Mouse (Mus musculus) kidney, embryonic 15.5 days (tissue): Measurements from ENCODE around the gene Olfr847. TPM values are rescaled to one million over a fixed set of nuclear protein-coding genes. Genes with fewer than 3 reads are reported as not detected.

ENCODE experiments used
- ATAC-seq: fragments of 200-750 bp; cut with Nextera tagmentation; replicated peaks from 2 replicates; pipeline ENCODE4 v1.8.0; 2017; ENCODE audit warnings: moderate TSS enrichment; ENCODE audit not compliant: low FRiP score
- H3K27ac ChIP-seq: fragments of 300-500 bp; sonication (generic); 2 replicates; pipeline ENCODE4 v1.5.1; 2015; ENCODE audit warnings: mild to moderate bottlenecking, inconsistent platforms
- H3K27me3 ChIP-seq: fragments of 300-500 bp; sonication (generic); 2 replicates; pipeline ENCODE4 v1.6.1; 2015; ENCODE audit warnings: inconsistent platforms
- H3K36me3 ChIP-seq: fragments of 300-500 bp; sonication (generic); 2 replicates; pipeline ENCODE4 v1.6.1; 2015; ENCODE audit warnings: inconsistent platforms
- H3K4me1 ChIP-seq: fragments of 300-500 bp; sonication (generic); 2 replicates; pipeline ENCODE4 v1.6.1; 2015; ENCODE audit warnings: inconsistent platforms
- H3K4me2 ChIP-seq: fragments of 300-500 bp; sonication (generic); 2 replicates; pipeline ENCODE4 v1.6.1; 2015; ENCODE audit warnings: moderate library complexity, mild to moderate bottlenecking, inconsistent platforms
- H3K4me3 ChIP-seq: fragments of 300-500 bp; sonication (generic); replicated peaks from 2 replicates; pipeline ENCODE4 v1.5.1; 2015; ENCODE audit warnings: mild to moderate bottlenecking, inconsistent platforms
- H3K9ac ChIP-seq: fragments of 300-500 bp; sonication (generic); 2 replicates; pipeline ENCODE4 v1.6.1; 2015; ENCODE audit warnings: mild to moderate bottlenecking, inconsistent platforms
- H3K9me3 ChIP-seq: fragments of 300-500 bp; sonication (generic); replicated peaks from 2 replicates; pipeline ENCODE4 v1.6.1; 2016; ENCODE audit warnings: inconsistent platforms
- WGBS: fragments of 180-500 bp; shearing (Covaris S2); methylation state at CpG from one replicate; pipeline ENCODE4 v1.1.7; 2015; ENCODE audit warnings: mixed read lengths; 5-methylcytosine and 5-hydroxymethylcytosine counted together
- polyA plus RNA-seq: library from polyadenylated mRNA; unstranded; fragments of >200 nt; fragmentation: Nextera tagmentation; extraction: Ambion mirVana; gene quantifications from 2 replicates; pipeline ENCODE4 v1.2.1, GENCODE M21; 2015

Olfr847 gene
- not detected in 2 replicates for polyA plus RNA-seq

- Histone ChIP-seq H3K4me3 (no peak within 1 kb of the TSS), H3K4me2 (no peak within 1 kb of the TSS), H3K4me1 (no peaks in the 10 kb centered on the region), H3K9me3 (no peaks in the 10 kb centered on the region), H3K27me3 (no peaks in the 10 kb centered on the region), H3K27ac (no peak within 1 kb of the TSS), H3K9ac (no peak within 1 kb of the TSS), H3K36me3 (no peaks in the 10 kb centered on the region)
- WGBS = 66% methylated on average over 1 of the region's 1 CpGs
- no peak for ATAC-seq
These were observed at the start of gene Olfr847 for GRCm38 (mm10) chr9:19378569-19378968. Gene Olfr847, minus strand, starts transcription at chr9:19378669.

- Histone ChIP-seq H3K27me3 (no peaks in the 10 kb centered on the region), H3K9me3 (no peaks in the 10 kb centered on the region), H3K4me1 (no peaks in the 10 kb centered on the region), H3K27ac (no peak within 1 kb of the TSS), H3K4me3 (no peak within 1 kb of the TSS), H3K4me2 (no peak within 1 kb of the TSS), H3K36me3 (no peaks in the 10 kb centered on the region), H3K9ac (no peak within 1 kb of the TSS)
- no peak for ATAC-seq
- 50% methylated on average over 1 of the region's 1 CpGs for WGBS
These were observed 14.6 kb downstream of the Olfr847 start, which contains the start of gene Olfr846 for GRCm38 (mm10) chr9:19363905-19364304. Gene Olfr846, minus strand, starts transcription at chr9:19364005.

- Histone ChIP-seq H3K4me2 (no peak within 1 kb of the TSS), H3K36me3 (no peaks in the 10 kb centered on the region), H3K9me3 (no peaks in the 10 kb centered on the region), H3K4me3 (no peak within 1 kb of the TSS), H3K27ac (no peak within 1 kb of the TSS), H3K9ac (no peak within 1 kb of the TSS), H3K4me1 (no peaks in the 10 kb centered on the region), H3K27me3 (no peaks in the 10 kb centered on the region)
- ATAC-seq = no peak
- 68% methylated on average over 1 of the region's 1 CpGs for WGBS
These were observed 42.3 kb downstream of the Olfr847 start, which contains the start of gene Olfr845 for GRCm38 (mm10) chr9:19336157-19336556. Gene Olfr845, plus strand, starts transcription at chr9:19336457.

Other genes starting within 250 kb of the Olfr847 start
- not detected in 2 replicates for gene Olfr837, start 242.4 kb downstream of the Olfr847 start, polyA plus RNA-seq
- gene Olfr839-ps1, start 201.4 kb downstream of the Olfr847 start, polyA plus RNA-seq = not detected in 2 replicates
- gene Olfr843, start 126.7 kb downstream of the Olfr847 start, polyA plus RNA-seq = not detected in 2 replicates
- not detected in 2 replicates for gene Olfr844, start 62.3 kb downstream of the Olfr847 start, polyA plus RNA-seq
- gene Olfr845, start 42.2 kb downstream of the Olfr847 start, polyA plus RNA-seq = not detected in 2 replicates
- not detected in 2 replicates for gene Olfr846, start 14.7 kb downstream of the Olfr847 start, polyA plus RNA-seq
- not detected in 2 replicates for gene Olfr849, start 61.6 kb upstream of the Olfr847 start, polyA plus RNA-seq
- not detected in 2 replicates for gene Olfr850, start 99.6 kb upstream of the Olfr847 start, polyA plus RNA-seq
- gene Olfr851, start 114.6 kb upstream of the Olfr847 start, polyA plus RNA-seq = not detected in 2 replicates
- gene Olfr853, start 162.4 kb upstream of the Olfr847 start, polyA plus RNA-seq = not detected in 2 replicates
- gene Olfr854, start 188.7 kb upstream of the Olfr847 start, polyA plus RNA-seq = not detected in 2 replicates
- not detected in 2 replicates for gene Olfr855, start 203.9 kb upstream of the Olfr847 start, polyA plus RNA-seq
- gene Zfp317, start 243.4 kb upstream of the Olfr847 start, polyA plus RNA-seq = 31.6 and 33.1 TPM in 2 replicates